Mouse (Mus musculus) right cerebral cortex, postnatal 25 days (tissue): ENCODE results near the gene Lats2.
A peak's percentile ranks its signal among the peaks of the same experiment; 100 is the strongest.
"Not testable (repeated sequence)": the region's sequence is repeated elsewhere in the genome, so short reads cannot be mapped to it uniquely, and the experiment has no call there.

Experiments used
- DNase-seq: peaks from one replicate; pipeline ENCODE4 v3.0.0; 2022

The Lats2 gene

DNA sequence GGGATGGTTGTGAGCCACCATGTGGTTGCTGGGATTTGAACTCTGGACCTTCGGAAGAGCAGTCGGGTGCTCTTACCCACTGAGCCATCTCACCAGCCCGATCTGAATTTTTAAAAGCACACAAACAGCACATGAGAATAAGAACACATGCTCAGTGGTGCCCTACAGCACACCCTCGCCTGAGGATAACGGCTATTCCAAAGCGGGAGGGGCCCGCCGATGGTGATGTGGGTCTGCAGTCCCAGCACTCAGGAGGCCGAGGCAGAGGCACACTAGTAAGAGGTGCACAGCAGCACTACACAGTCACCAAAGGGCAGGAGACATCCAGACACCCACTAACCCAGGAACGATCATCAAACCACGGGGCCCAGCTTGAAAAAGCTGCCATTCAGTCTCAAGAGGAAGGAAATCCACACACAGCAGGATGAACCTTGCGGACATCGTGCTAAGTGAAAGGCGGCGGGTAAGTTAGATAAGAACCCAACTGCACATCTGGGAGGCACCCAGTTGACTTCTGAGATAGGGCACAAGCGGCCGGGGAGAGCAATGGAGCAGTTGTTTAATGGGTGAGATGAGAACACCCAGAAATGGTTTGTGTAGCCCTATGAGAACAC, 65.6 kb downstream of the Lats2 start:
- no peak for DNase-seq

DNA sequence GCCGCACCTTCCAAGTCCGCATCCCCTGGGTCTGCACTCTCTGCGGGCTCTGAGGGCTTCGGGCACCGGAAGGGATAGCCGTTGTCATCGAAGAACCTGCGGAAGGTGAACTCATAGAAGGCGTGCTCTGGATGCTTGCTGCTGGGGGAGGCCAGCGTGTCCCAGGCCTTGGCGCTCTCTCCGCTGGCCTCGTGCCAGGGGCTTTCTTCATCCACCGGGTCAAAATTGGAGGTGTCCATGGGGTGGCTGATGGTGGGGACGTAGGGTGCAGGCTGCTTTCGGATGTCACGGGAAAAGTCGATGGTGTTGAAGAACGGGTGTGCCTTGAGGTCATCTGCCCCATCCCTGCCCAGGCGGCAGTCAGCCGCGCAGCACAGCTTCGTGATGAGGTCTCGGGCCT, 66.9 kb downstream of the Lats2 start:
- DNase-seq, result no peak

DNA sequence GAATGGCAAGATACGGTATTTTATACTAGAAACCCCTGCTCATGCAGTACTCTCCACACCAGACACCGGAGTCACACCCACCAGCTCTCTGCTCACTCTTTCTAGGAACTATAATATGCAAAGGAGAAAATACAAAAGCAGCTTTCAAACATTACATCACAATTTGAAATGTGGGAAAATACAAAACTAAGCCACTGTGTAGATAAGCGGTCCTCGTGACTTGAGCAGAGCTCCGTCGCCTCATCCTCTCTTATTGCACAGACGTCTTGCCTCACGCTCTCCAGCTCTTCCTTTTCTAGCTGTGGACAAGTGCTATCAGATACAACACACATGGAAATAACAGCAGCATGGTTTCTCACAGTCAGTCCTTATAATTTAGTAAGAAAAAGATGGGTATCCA, 67.5 kb downstream of the Lats2 start:
- no peak for DNase-seq

DNA sequence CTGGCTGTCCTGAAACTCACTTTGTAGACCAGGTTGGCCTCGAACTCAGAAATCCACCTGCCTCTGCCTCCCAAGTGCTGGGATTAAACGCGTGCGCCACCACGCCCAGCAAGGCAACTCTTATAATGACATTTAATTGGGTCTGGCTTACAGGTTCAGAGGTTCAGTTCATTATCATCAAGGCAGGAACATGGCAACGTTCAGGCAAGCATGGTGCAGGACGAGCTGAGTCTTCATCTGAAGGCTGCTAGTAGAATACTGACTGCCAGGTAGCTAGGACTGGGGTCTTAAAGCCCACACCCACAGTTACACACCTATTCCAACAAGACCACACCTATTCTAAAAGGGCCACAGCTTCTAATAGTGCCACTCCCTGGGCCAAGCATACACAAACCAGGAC, 70.1 kb downstream of the Lats2 start:
- DNase-seq, result not testable (repeated sequence)

GRCm38 (mm10) chr14:57687441-57687840, 70.7 kb downstream of the Lats2 start:
- DNase-seq, result no peak

- DNase-seq, result no peak
These were observed 71.5 kb downstream of the Lats2 start for GRCm38 (mm10) chr14:57686647-57687046.

GRCm38 (mm10) chr14:57684579-57684978, 73.6 kb downstream of the Lats2 start:
- no peak for DNase-seq

GRCm38 (mm10) chr14:57682751-57683150, 75.4 kb downstream of the Lats2 start:
- no peak for DNase-seq

DNA sequence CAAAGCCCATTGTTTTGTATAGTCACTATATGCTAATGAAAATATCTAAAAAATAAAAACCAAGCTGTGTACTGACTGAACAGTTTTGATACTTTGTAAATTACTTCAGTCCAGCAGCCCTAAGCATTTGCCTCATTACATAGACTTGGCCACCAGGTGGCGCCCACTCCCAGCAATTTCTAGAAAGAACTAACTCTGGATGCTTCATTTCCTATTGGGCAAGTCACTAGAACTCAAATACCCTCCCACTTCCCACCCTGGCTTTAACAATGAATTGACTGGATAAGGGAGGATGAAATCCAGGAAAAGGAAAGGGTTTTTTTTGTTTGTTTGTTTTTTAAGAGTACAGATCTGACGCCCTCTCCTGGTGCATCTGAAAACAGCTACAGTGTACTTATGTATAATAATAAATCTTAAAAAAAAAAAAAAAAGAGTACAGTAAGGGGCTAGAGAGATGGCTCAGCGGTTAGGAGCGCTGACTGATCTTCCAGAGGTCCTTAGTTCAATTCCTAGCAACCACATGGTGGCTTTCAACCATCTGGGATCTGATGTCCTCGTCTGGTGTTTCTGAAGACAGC, 78.1 kb downstream of the Lats2 start:
- DNase-seq, result peak; percentile 69

GRCm38 (mm10) chr14:57679523-57679922, 78.7 kb downstream of the Lats2 start:
- DNase-seq, result no peak

DNA sequence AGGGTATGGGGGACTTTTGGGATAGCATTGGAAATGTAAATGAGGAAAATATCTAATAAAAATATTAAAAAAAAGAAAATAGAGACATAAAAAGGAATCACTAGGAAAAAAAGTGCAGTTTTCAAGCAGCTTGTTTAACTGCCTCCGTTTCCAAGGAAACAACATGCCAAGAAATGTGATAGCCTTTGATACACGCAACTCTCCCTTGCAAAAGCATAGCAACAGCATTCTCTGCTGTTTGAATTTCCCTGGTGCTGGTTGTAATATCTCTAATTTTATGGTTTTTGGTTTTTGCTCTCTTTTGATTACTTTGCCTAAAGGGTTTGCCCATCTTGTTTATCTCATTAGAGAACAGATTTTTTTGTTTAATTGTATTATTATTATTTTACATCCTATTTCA, 82.7 kb downstream of the Lats2 start:
- no peak for DNase-seq

DNA sequence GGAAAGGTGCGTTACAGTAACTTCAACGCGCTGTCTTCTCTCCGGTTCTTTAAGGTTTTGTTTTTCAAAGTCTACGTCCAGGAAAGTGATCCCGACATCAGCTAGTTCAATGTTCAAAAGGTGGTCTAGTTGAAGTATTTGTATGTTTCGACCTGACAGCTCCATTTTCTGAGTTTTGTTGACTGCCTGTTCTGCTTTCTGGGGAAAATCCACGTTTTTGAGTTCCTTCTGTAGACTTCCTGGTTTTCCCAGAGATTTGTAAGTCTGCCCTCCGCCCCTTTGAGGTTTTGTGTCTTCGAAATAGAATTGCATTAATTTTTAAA, 92.6 kb downstream of the Lats2 start:
- DNase-seq, result no peak

DNA sequence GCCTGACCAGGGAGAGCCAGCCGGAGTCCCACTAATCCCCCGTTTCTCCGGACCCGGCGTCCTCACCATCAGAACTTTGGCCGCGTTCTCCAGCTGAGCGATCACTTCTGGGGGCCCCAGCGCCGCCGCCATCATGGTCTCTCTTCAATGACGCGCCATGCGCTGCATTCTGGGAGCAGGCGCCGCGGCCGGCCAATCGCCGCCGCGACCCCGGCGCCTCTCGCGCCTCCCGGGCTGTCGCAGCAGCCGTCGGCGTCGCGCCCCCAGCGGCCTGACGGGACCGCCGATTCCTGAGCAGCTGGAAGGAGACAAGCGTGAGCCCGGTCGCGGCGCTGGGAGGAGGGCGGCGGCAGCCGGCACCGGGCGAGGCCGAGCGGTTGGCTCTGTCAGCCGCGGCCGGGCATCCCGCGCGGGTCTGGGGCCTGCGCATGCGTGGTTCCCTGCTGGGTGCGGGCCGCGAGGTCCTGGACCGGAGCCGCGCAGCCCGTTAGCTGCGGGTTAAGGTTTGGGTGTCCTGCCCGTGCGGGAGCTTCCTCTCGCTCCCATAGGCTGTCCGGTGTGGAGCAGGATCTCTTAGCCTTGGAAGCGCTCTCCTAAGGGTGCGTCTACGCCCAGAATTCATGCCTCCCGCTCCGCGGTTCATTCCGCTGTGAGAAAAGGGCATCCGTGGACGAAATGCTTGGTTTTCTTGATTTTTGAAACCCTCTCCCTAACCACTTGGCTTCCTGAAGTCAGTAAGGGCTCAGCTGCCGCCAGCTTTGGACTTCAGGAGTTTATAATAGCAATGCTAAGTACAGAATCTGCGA, 93.2 kb downstream of the Lats2 start, which contains the start of gene Xpo4:
Xpo4 (minus strand) TSS at position 609 of the 806 bp plus-strand sequence.
- DNase-seq, result peak; percentile 90

- no peak for DNase-seq
These were observed 93.8 kb downstream of the Lats2 start for GRCm38 (mm10) chr14:57664311-57664821.

DNA sequence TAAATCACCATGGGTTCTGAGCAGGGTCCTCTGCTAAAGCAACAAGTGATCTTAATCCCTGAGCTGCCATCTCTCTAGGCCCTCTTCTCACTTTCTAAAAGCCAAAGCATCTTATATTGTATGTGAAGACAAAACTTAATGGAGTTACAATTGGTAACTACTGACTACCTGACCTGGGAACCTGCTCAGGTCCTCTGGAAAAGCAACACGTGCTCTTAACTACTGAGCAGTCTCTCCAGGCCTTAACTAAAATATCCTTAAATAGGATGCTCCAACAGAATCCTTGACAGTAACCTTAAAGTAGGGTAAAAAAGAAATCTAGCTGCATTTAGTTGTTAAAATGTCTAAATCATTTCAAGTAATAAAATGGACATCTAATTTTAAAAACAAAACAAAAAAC, 94.6 kb downstream of the Lats2 start:
- DNase-seq, result no peak

DNA sequence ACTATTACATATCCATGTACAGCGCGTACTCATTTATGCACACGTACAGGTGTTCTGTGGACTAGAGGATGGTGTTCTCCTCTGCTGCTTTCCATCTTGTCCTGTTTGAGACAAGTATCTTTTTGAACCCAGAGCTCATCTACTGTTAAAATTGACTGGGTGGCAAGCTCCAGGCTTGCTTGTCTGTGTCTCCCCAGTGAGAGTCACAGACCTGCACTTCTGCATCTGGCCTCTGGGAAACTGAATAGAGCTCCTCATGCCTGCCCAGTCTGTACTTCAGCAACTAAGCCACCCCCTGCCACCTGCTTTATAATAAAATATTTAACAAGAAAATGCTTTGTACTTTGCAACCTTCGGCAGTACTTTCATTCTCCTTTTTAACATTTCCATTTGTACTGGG, 99.9 kb downstream of the Lats2 start:
- DNase-seq, result no peak

GRCm38 (mm10) chr14:57657500-57657899, 100.7 kb downstream of the Lats2 start:
- no peak for DNase-seq

DNA sequence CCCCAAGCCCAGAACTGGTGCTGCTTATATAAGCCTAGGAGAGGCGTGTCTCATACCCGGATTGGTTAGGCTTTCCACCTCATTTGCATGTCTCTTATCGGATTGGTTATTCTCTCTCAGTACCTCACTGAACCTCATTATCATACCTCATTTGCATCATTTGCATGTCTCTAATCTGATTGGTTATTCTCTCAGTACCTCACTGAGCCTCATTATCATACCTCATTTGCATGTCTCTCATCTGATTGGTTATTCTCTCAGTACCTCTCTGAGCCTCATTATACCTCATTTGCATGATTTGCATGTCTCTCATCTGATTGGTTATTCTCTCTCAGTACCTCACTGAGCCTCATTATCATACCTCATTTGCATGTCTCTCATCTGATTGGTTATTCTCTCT, 101.7 kb downstream of the Lats2 start:
- not testable (repeated sequence) for DNase-seq

DNA sequence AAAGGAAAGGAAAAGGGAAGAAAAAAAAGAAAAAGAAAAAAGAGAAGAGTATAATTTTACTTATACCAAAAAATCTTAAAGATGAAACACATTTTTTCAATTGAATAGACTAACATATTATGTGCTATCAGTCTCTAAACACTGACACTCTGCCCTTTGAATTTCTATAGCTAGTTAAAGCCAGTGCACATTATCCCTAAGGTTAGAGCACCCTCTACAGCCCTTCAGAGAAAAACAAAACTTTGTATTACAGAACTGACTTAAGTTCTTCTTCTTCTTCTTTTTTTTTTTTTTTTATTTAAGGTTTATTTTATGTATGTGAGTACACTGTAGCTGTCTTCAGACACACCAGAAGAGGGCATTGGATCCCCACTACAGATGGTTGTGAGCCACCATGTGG, 108.7 kb downstream of the Lats2 start:
- DNase-seq, result no peak

GRCm38 (mm10) chr14:57646155-57646554, 112.0 kb downstream of the Lats2 start:
- no peak for DNase-seq
